Mouse (Mus musculus): Measurements from ENCODE around the gene Neurod2. TPM values are rescaled to one million over a fixed set of nuclear protein-coding genes. Genes with fewer than 3 reads are reported as not detected.

Neurod2 gene
- polyA plus RNA-seq, 1 experiment, result not detected

DNA sequence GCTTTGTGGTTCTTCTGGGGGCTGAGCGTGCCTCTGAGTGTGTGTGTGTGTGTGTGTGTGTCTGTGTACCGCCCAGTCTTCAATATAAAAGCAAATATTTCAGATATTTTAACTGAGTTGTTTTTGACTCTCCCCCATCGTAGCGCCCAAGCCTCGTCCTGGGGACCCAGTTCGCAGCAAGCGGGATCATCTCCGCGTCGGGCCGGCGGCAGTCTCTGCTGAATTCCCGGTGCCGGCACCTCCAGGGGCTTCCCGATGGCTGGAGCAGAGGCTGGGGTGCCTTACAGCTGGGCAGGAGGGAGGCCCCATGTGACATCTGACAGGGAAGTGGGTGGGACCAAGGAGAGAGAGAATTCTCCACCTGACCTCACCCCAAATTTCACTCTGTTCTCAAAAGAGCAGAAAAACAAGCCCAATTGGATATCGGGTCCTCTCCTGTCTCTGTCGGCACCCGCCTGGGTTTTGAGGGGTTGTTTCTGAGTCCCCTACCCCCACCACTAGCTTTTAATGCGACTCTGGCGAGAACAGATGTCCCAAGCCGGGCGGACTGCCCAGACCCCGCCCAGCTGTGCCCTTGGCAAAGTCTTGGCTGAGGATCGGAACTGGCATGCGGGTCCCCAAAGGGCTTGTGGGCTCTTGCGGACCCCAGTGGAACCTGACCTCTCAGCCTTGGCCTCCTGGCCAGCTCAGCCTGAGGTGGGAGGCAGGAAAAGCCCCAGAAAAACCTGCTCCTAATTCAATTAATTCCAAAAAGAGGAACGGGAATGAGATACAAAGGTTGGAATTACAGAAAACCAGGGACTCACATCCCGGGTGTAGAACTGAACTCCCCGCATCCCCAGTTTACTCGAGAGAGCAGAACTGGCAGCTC, 8.4 kb downstream of the Neurod2 start:
- TF ChIP-seq CEBPB (IDR thresholded peaks at IDR 0.05; ENCODE audit: low read depth) (no peak), MAX (IDR thresholded peaks at IDR 0.05) (no peak), MYOG (IDR thresholded peaks at IDR 0.05; ENCODE audit: control insufficient read depth, extremely low read depth, insufficient read length) (no peak), MYOD1 (IDR thresholded peaks at IDR 0.05; ENCODE audit: control insufficient read depth, insufficient read length, low read depth) (no peak), CTCF (IDR thresholded peaks at IDR 0.05; ENCODE audit: control insufficient read depth, insufficient read depth, insufficient read length) (no peak), FOSL1 (IDR thresholded peaks at IDR 0.05; ENCODE audit: insufficient read depth, low read length, poor library complexity, severe bottlenecking) (no peak), USF1 (IDR thresholded peaks at IDR 0.05; ENCODE audit: low read depth) (no peak)
- Histone ChIP-seq H3K27me3 (ENCODE audit: control insufficient read depth, insufficient read depth, insufficient read length) (peaks cover 92% of the 10 kb centered on the region), H3K4me3 (ENCODE audit: insufficient read depth, poor library complexity, severe bottlenecking) (no peak overlapping the region), H3ac (ENCODE audit: control insufficient read depth, insufficient read length, low read depth) (no peak overlapping the region), H3K79me2 (ENCODE audit: control insufficient read depth, insufficient read depth) (no peaks in the 10 kb centered on the region), H3K36me3 (ENCODE audit: control insufficient read depth, insufficient read depth) (no peaks in the 10 kb centered on the region), H3K79me3 (ENCODE audit: low read depth) (no peaks in the 10 kb centered on the region)

GRCm38 (mm10) chr11:98320381-98320780, 9.1 kb downstream of the Neurod2 start:
- Histone ChIP-seq H3K79me2 (ENCODE audit: control insufficient read depth, insufficient read depth) (no peaks in the 10 kb centered on the region), H3K4me3 (ENCODE audit: insufficient read depth, poor library complexity, severe bottlenecking) (no peak overlapping the region), H3K27me3 (ENCODE audit: control insufficient read depth, insufficient read depth, insufficient read length) (peaks cover 92% of the 10 kb centered on the region), H3ac (ENCODE audit: control insufficient read depth, insufficient read length, low read depth) (no peak overlapping the region), H3K36me3 (ENCODE audit: control insufficient read depth, insufficient read depth) (no peaks in the 10 kb centered on the region), H3K79me3 (ENCODE audit: low read depth) (no peaks in the 10 kb centered on the region)
- TF ChIP-seq USF1 (IDR thresholded peaks at IDR 0.05; ENCODE audit: low read depth) (no peak), FOSL1 (IDR thresholded peaks at IDR 0.05; ENCODE audit: insufficient read depth, low read length, poor library complexity, severe bottlenecking) (no peak), MYOG (IDR thresholded peaks at IDR 0.05; ENCODE audit: control insufficient read depth, extremely low read depth, insufficient read length) (no peak), MAX (IDR thresholded peaks at IDR 0.05) (no peak), CTCF (IDR thresholded peaks at IDR 0.05; ENCODE audit: control insufficient read depth, insufficient read depth, insufficient read length) (no peak)

DNA sequence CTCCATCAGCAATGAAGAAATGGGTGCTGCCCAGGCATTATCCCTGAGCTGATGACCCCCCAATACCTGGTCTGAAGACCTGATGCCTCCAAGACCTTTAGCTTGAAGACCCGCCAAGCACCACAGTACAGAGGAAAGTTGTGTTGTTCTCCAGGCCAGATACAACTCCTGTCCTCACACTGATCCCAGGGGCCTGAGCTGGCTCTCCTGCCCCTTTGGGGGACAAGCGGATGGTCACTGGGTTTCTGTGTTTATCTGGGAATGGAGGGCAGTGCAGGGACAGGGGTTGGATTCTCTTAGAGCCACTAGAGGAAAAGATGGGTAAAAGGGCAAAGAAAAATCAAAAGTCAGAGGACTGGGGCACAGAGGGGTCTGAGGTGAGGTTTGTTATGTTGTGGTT, 9.5 kb downstream of the Neurod2 start:
- Histone ChIP-seq H3ac (ENCODE audit: control insufficient read depth, insufficient read length, low read depth) (no peak overlapping the region), H3K36me3 (ENCODE audit: control insufficient read depth, insufficient read depth) (no peaks in the 10 kb centered on the region), H3K79me2 (ENCODE audit: control insufficient read depth, insufficient read depth) (no peaks in the 10 kb centered on the region), H3K4me3 (ENCODE audit: insufficient read depth, poor library complexity, severe bottlenecking) (no peak overlapping the region), H3K79me3 (ENCODE audit: low read depth) (no peaks in the 10 kb centered on the region), H3K27me3 (ENCODE audit: control insufficient read depth, insufficient read depth, insufficient read length) (peaks cover 92% of the 10 kb centered on the region)
- TF ChIP-seq CTCF (IDR thresholded peaks at IDR 0.05; ENCODE audit: control insufficient read depth, insufficient read depth, insufficient read length) (no peak), USF1 (IDR thresholded peaks at IDR 0.05; ENCODE audit: low read depth) (no peak), MYOD1 (IDR thresholded peaks at IDR 0.05; ENCODE audit: control insufficient read depth, insufficient read length, low read depth) (no peak), MYOG (IDR thresholded peaks at IDR 0.05; ENCODE audit: control insufficient read depth, extremely low read depth, insufficient read length) (no peak), FOSL1 (IDR thresholded peaks at IDR 0.05; ENCODE audit: insufficient read depth, low read length, poor library complexity, severe bottlenecking) (no peak), MAX (IDR thresholded peaks at IDR 0.05) (no peak), CEBPB (IDR thresholded peaks at IDR 0.05; ENCODE audit: low read depth) (no peak)

- Histone ChIP-seq H3K4me3 (ENCODE audit: insufficient read depth, poor library complexity, severe bottlenecking) (no peak overlapping the region), H3K36me3 (ENCODE audit: control insufficient read depth, insufficient read depth) (no peaks in the 10 kb centered on the region), H3ac (ENCODE audit: control insufficient read depth, insufficient read length, low read depth) (no peak overlapping the region), H3K27me3 (ENCODE audit: control insufficient read depth, insufficient read depth, insufficient read length) (peaks cover 91% of the 10 kb centered on the region), H3K79me3 (ENCODE audit: low read depth) (no peaks in the 10 kb centered on the region), H3K79me2 (ENCODE audit: control insufficient read depth, insufficient read depth) (no peaks in the 10 kb centered on the region)
- no peak for TF ChIP-seq CTCF (IDR thresholded peaks at IDR 0.05; ENCODE audit: control insufficient read depth, insufficient read depth, insufficient read length)
- TF ChIP-seq FOSL1 (IDR thresholded peaks at IDR 0.05; ENCODE audit: insufficient read depth, low read length, poor library complexity, severe bottlenecking), result no peak
- no peak for TF ChIP-seq MAX (IDR thresholded peaks at IDR 0.05)
- no peak for TF ChIP-seq MYOG (IDR thresholded peaks at IDR 0.05; ENCODE audit: control insufficient read depth, extremely low read depth, insufficient read length)
- no peak for TF ChIP-seq CEBPB (IDR thresholded peaks at IDR 0.05; ENCODE audit: low read depth)
- no peak for TF ChIP-seq USF1 (IDR thresholded peaks at IDR 0.05; ENCODE audit: low read depth)
- TF ChIP-seq MYOD1 (IDR thresholded peaks at IDR 0.05; ENCODE audit: control insufficient read depth, insufficient read length, low read depth), result no peak
Observed at GRCm38 (mm10) chr11:98319544-98319943, 9.9 kb downstream of the Neurod2 start.

GRCm38 (mm10) chr11:98319120-98319519, 10.3 kb downstream of the Neurod2 start:
- Histone ChIP-seq H3K36me3 (ENCODE audit: control insufficient read depth, insufficient read depth) (no peaks in the 10 kb centered on the region), H3K27me3 (ENCODE audit: control insufficient read depth, insufficient read depth, insufficient read length) (peaks cover 91% of the 10 kb centered on the region)
- TF ChIP-seq MYOD1 (IDR thresholded peaks at IDR 0.05; ENCODE audit: control insufficient read depth, insufficient read length, low read depth) (no peak), MAX (IDR thresholded peaks at IDR 0.05) (no peak), CTCF (IDR thresholded peaks at IDR 0.05; ENCODE audit: control insufficient read depth, insufficient read depth, insufficient read length) (no peak), CEBPB (IDR thresholded peaks at IDR 0.05; ENCODE audit: low read depth) (no peak), FOSL1 (IDR thresholded peaks at IDR 0.05; ENCODE audit: insufficient read depth, low read length, poor library complexity, severe bottlenecking) (no peak), MYOG (IDR thresholded peaks at IDR 0.05; ENCODE audit: control insufficient read depth, extremely low read depth, insufficient read length) (no peak), USF1 (IDR thresholded peaks at IDR 0.05; ENCODE audit: low read depth) (no peak)

More at GRCm38 (mm10) chr11:98319120-98319519, 10.3 kb downstream of the Neurod2 start:
- Histone ChIP-seq H3K79me2 (ENCODE audit: control insufficient read depth, insufficient read depth) (no peaks in the 10 kb centered on the region), H3K4me3 (ENCODE audit: insufficient read depth, poor library complexity, severe bottlenecking) (no peak overlapping the region), H3K79me3 (ENCODE audit: low read depth) (no peaks in the 10 kb centered on the region), H3ac (ENCODE audit: control insufficient read depth, insufficient read length, low read depth) (no peak overlapping the region)

All from C2C12 (cell line).